Mouse (Mus musculus): ENCODE measurements around the gene Hist1h4b. TPM values are rescaled to one million over a fixed set of nuclear protein-coding genes. Genes with fewer than 3 reads are reported as not detected.
"Not testable (repeated sequence)": the region's sequence is repeated elsewhere in the genome, so short reads cannot be mapped to it uniquely, and the experiment has no call there.

Hist1h4b gene
- polyA plus RNA-seq, 1 experiment = 27.4 TPM

DNA sequence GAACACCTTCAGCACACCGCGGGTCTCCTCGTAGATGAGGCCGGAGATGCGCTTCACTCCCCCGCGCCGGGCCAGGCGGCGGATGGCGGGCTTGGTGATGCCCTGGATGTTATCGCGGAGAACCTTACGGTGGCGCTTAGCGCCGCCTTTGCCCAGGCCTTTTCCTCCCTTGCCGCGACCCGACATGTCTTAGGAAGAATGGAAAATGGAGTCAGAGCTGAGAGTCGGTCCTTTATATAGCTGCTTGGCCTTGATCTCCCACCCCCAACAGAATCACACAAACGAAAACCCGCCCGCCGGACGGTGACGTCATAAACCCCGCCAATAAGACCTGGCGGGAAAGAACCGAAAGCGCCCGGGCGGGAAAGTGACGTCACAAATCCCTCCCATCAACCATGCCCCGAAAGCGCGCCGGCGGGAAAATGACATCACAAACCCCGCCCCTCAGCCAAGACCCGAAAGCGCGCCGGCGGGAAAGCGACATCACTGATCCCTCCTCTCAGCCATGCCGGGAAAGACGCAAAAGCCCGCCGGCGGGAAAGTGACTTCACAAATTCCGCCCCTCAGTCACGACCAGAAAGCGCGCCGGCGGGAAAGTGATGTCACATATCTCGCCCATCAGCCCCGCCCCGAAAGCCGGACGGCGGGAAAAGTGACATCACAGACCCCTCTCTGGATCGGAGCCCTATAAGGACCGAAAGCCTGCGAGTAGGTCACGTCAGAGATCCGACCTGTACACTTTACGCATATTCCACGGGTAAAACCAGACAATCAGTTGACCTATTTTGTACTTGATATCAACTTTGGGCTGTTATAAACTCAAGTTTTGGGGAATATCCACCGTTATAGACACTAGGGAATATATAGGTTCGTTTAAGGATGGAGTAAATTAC lies 4.4 kb downstream of the Hist1h4b start, which contains the start of gene Hist1h4a:
Gene Hist1h4a, minus strand, starts transcription at position 259 of the 893 bp plus-strand sequence.
- Histone ChIP-seq H3K36me3 (ENCODE audit: control insufficient read depth, insufficient read depth, low read length) (no peaks in the 10 kb centered on the region), H3K27me3 (ENCODE audit: control insufficient read depth, insufficient read depth, low read length) (no peaks in the 10 kb centered on the region), H3K4me3 (ENCODE audit: extremely low read depth, insufficient read depth, insufficient read length) (peak within 1 kb of the TSS; percentile 60), H3K27ac (ENCODE audit: insufficient read depth, low read length) (peak within 1 kb of the TSS; percentile 86), H3K4me1 (ENCODE audit: control insufficient read depth, insufficient read depth, insufficient read length) (peaks cover 2% of the 10 kb centered on the region; the same call in 1 of the 2 replicates)
- 1% methylated on average over 70 of the region's 72 CpGs for WGBS
- DNase-seq (ENCODE audit: low read depth in 1 of 2, low spot score in 2 of 2) = peak; percentile 97 to 98
- TF ChIP-seq POLR2A (IDR thresholded peaks at IDR 0.05; ENCODE audit: low read depth, low read length) (peak; percentile 35; the same call in 1 of the 2 replicates), CTCF (IDR thresholded peaks at IDR 0.05; ENCODE audit: extremely low read depth, insufficient read depth, insufficient read length, insufficient replicate concordance) (no peak)

- DNase-seq (ENCODE audit: low read depth in 1 of 2, low spot score in 2 of 2) = peak; percentile 65 to 88
- H3K4me1 ChIP-seq (ENCODE audit: control insufficient read depth, insufficient read depth, insufficient read length) = not testable (repeated sequence)
- H3K4me3 ChIP-seq (ENCODE audit: extremely low read depth, insufficient read depth, insufficient read length) = peak within 1 kb of the TSS; percentile 60
Observed at GRCm38 (mm10) chr13:23761871-23762821, 5.3 kb downstream of the Hist1h4b start, which contains the start of gene Hist1h3a. Hist1h3a (minus strand) TSS chr13:23762386.

DNA sequence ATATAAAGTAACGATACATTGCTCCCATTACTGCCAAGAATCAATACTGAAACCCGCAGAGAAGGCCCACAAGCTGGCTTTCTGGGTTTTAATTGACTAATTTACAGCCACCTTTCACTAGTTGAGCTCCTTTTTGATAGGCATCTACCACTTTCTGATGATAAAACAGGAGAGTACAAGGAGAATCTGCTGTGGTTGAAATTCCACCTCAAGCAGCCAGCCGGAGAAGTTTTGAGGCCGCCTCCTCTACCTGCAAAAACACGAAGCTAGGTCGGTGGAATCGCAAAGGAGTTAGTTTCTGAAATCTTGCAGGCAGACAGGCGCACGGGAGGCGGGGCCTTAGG lies 6.4 kb downstream of the Hist1h4b start:
- under 1% methylated on average over 10 of the region's 10 CpGs for WGBS
- Histone ChIP-seq H3K27ac (ENCODE audit: insufficient read depth, low read length) (peak overlapping the region; percentile 79), H3K4me1 (ENCODE audit: control insufficient read depth, insufficient read depth, insufficient read length) (no peaks in the 10 kb centered on the region; the same call in 1 of the 2 replicates), H3K4me3 (ENCODE audit: extremely low read depth, insufficient read depth, insufficient read length) (no peak overlapping the region; the same call in 1 of the 2 replicates), H3K36me3 (ENCODE audit: control insufficient read depth, insufficient read depth, low read length) (no peaks in the 10 kb centered on the region), H3K27me3 (ENCODE audit: control insufficient read depth, insufficient read depth, low read length) (no peaks in the 10 kb centered on the region)
- no peak for DNase-seq (ENCODE audit: low read depth in 1 of 2, low spot score in 2 of 2)
- TF ChIP-seq POLR2A (IDR thresholded peaks at IDR 0.05; ENCODE audit: low read depth, low read length) (no peak), CTCF (IDR thresholded peaks at IDR 0.05; ENCODE audit: extremely low read depth, insufficient read depth, insufficient read length, insufficient replicate concordance) (no peak)

More at GRCm38 (mm10) chr13:23761871-23762821, 5.3 kb downstream of the Hist1h4b start, which contains the start of gene Hist1h3a:
- WGBS = under 1% methylated on average over 38 of the region's 52 CpGs
- H3K27ac ChIP-seq (ENCODE audit: insufficient read depth, low read length) = peak within 1 kb of the TSS; percentile 86
- peak; percentile 66 for TF ChIP-seq POLR2A (IDR thresholded peaks at IDR 0.05; ENCODE audit: low read depth, low read length)
- H3K36me3 ChIP-seq (ENCODE audit: control insufficient read depth, insufficient read depth, low read length); H3K27me3 ChIP-seq (ENCODE audit: control insufficient read depth, insufficient read depth, low read length): not testable (repeated sequence)

DNA sequence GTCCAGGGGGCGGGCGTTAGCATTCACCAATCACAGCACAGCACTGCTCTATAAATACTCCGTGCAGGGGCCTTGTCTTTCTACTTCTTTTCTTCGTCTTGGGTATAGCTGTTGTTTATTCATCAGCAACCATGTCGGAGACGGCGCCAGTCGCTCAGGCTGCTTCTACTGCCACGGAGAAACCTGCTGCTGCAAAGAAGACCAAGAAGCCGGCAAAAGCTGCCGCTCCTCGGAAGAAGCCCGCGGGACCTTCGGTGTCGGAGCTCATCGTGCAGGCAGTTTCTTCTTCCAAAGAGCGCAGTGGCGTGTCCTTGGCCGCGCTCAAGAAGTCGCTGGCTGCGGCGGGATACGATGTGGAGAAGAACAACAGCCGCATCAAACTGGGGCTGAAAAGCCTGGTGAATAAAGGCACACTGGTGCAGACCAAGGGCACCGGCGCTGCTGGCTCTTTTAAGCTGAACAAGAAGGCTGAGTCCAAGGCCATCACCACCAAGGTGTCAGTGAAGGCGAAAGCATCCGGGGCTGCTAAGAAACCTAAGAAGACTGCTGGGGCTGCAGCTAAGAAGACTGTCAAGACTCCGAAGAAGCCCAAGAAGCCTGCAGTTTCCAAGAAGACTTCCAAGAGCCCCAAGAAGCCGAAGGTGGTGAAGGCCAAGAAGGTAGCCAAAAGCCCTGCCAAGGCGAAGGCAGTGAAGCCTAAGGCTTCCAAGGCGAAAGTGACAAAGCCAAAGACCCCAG lies 6.9 kb downstream of the Hist1h4b start, which contains the start of gene Hist1h1a:
Gene Hist1h1a, plus strand, starts transcription at position 81 of the 738 bp plus-strand sequence.
- 3% methylated on average over 34 of the region's 34 CpGs for WGBS
- TF ChIP-seq POLR2A (IDR thresholded peaks at IDR 0.05; ENCODE audit: low read depth, low read length) = peak; percentile 66
- TF ChIP-seq CTCF (IDR thresholded peaks at IDR 0.05; ENCODE audit: extremely low read depth, insufficient read depth, insufficient read length, insufficient replicate concordance) = no peak
- H3K36me3 ChIP-seq (ENCODE audit: control insufficient read depth, insufficient read depth, low read length) = no peaks in the 10 kb centered on the region
- peak; percentile 80 to 81 for DNase-seq (ENCODE audit: low read depth in 1 of 2, low spot score in 2 of 2)
- peak within 1 kb of the TSS; percentile 67 for H3K4me3 ChIP-seq (ENCODE audit: extremely low read depth, insufficient read depth, insufficient read length)
- no peaks in the 10 kb centered on the region; the same call in 1 of the 2 replicates for H3K4me1 ChIP-seq (ENCODE audit: control insufficient read depth, insufficient read depth, insufficient read length)
- H3K27ac ChIP-seq (ENCODE audit: insufficient read depth, low read length) = peak within 1 kb of the TSS; percentile 79
- no peaks in the 10 kb centered on the region for H3K27me3 ChIP-seq (ENCODE audit: control insufficient read depth, insufficient read depth, low read length)

- DNase-seq (ENCODE audit: low read depth in 1 of 2, low spot score in 2 of 2) = no peak
- TF ChIP-seq CTCF (IDR thresholded peaks at IDR 0.05; ENCODE audit: extremely low read depth, insufficient read depth, insufficient read length, insufficient replicate concordance) (no peak), POLR2A (IDR thresholded peaks at IDR 0.05; ENCODE audit: low read depth, low read length) (no peak)
- no peaks in the 10 kb centered on the region for H3K27me3 ChIP-seq (ENCODE audit: control insufficient read depth, insufficient read depth, low read length)
- H3K36me3 ChIP-seq (ENCODE audit: control insufficient read depth, insufficient read depth, low read length) = no peaks in the 10 kb centered on the region
- peak overlapping the region; percentile 67; the same call in 1 of the 2 replicates for H3K4me3 ChIP-seq (ENCODE audit: extremely low read depth, insufficient read depth, insufficient read length)
- H3K4me1 ChIP-seq (ENCODE audit: control insufficient read depth, insufficient read depth, insufficient read length) = no peaks in the 10 kb centered on the region; the same call in 1 of the 2 replicates
- peak overlapping the region; percentile 78 for H3K27ac ChIP-seq (ENCODE audit: insufficient read depth, low read length)
- WGBS = 51% methylated on average over 12 of the region's 12 CpGs
Observed at GRCm38 (mm10) chr13:23764324-23765171, 7.7 kb downstream of the Hist1h4b start.

Measured in spleen, adult 2 months (tissue).